Mouse (Mus musculus) neutrophil, adult 83 days (primary cell): ENCODE measurements around the gene Ugt1a9. TPM values are rescaled to one million over a fixed set of nuclear protein-coding genes. Genes with fewer than 3 reads are reported as not detected.

Source experiments
- total RNA-seq, 2 experiments: library from RNA; stranded (reverse); gene quantifications; one replicate each; pipeline ENCODE4 v1.2.4; 2023

Ugt1a9 gene
- not detected for total RNA-seq

GRCm38 (mm10) chr1:88070495-88070894 lies at the start of gene Ugt1a9:
Gene Ugt1a9, plus strand, starts transcription at chr1:88070800.

GRCm38 (mm10) chr1:88055088-88055487 lies 15.5 kb upstream of the Ugt1a9 start, which contains the start of gene Ugt1a10:
Gene Ugt1a10, plus strand, starts transcription at chr1:88055388.

GRCm38 (mm10) chr1:88087513-88087912 lies 16.9 kb downstream of the Ugt1a9 start, which contains the start of gene Ugt1a8:
Gene Ugt1a8, plus strand, starts transcription at chr1:88087813.

GRCm38 (mm10) chr1:88094941-88095492 lies 24.4 kb downstream of the Ugt1a9 start, which contains the start of gene Ugt1a7c:
Gene Ugt1a7c, plus strand, starts transcription at chr1:88095062.

GRCm38 (mm10) chr1:88103019-88103418 lies 32.4 kb downstream of the Ugt1a9 start, which contains the start of gene Ugt1a6b:
Gene Ugt1a6b, plus strand, starts transcription at chr1:88103252.

GRCm38 (mm10) chr1:88134457-88135011 lies 63.9 kb downstream of the Ugt1a9 start, which contains the start of gene Ugt1a6a:
Gene Ugt1a6a, plus strand, starts transcription at chr1:88134809.

GRCm38 (mm10) chr1:88165711-88166110 lies 95.1 kb downstream of the Ugt1a9 start, which contains the start of gene Ugt1a5:
Gene Ugt1a5, plus strand, starts transcription at chr1:88166012.

GRCm38 (mm10) chr1:88200456-88200855 lies 129.9 kb downstream of the Ugt1a9 start, which contains the start of gene Ugt1a2:
Gene Ugt1a2, plus strand, starts transcription at chr1:88200601.

GRCm38 (mm10) chr1:88205294-88205922 lies 134.8 kb downstream of the Ugt1a9 start, which contains the start of gene Dnajb3:
Gene Dnajb3, minus strand, starts transcription at chr1:88205782.

GRCm38 (mm10) chr1:88211812-88212211 lies 141.2 kb downstream of the Ugt1a9 start, which contains the start of gene Ugt1a1:
Gene Ugt1a1, plus strand, starts transcription at chr1:88211959.

GRCm38 (mm10) chr1:88226670-88227379 lies 156.2 kb downstream of the Ugt1a9 start, which contains the start of gene Mroh2a:
Gene Mroh2a, plus strand, starts transcription at chr1:88226986.

Other genes starting within 250 kb of the Ugt1a9 start
- 100 to 1,000 TPM; 137 to 143 TPM for gene Dgkd, start 217.5 kb upstream of the Ugt1a9 start, total RNA-seq
- 1 to 10 TPM; 4.4 to 7.3 TPM for gene Usp40, start 62.2 kb upstream of the Ugt1a9 start, total RNA-seq
- gene Ugt1a10, start 15.4 kb upstream of the Ugt1a9 start, total RNA-seq = not detected
- not detected for gene Ugt1a8, start 17.0 kb downstream of the Ugt1a9 start, total RNA-seq
- 10 to 100 TPM; 86.4 to 92.8 TPM for gene Ugt1a7c, start 24.3 kb downstream of the Ugt1a9 start, total RNA-seq
- 10 to 100 TPM; 37.8 to 50.4 TPM for gene Ugt1a6b, start 32.5 kb downstream of the Ugt1a9 start, total RNA-seq
- 10 to 100 TPM; 28.8 to 37.4 TPM for gene Ugt1a6a, start 64.0 kb downstream of the Ugt1a9 start, total RNA-seq
- 10 to 100 TPM; 15.6 to 28.6 TPM for gene Ugt1a5, start 95.2 kb downstream of the Ugt1a9 start, total RNA-seq
- 1 to 10 TPM; 6.4 to 9.4 TPM for gene Ugt1a2, start 129.8 kb downstream of the Ugt1a9 start, total RNA-seq
- under 1 TPM; 0.40 to 0.88 TPM for gene Dnajb3, start 135.0 kb downstream of the Ugt1a9 start, total RNA-seq
- 1 to 10 TPM; 5.1 to 7.5 TPM for gene Ugt1a1, start 141.2 kb downstream of the Ugt1a9 start, total RNA-seq
- gene Mroh2a, start 156.2 kb downstream of the Ugt1a9 start, total RNA-seq = 1 to 10 TPM in 1 of 2 experiments, under 1 TPM in 1; 0.26 to 1.8 TPM
- 100 to 1,000 TPM; 220 to 228 TPM for gene Hjurp, start 206.8 kb downstream of the Ugt1a9 start, total RNA-seq
- not detected for gene Trpm8, start 206.9 kb downstream of the Ugt1a9 start, total RNA-seq